Mouse (Mus musculus) ovary, postnatal 10 days (tissue): ENCODE measurements at regions not wholly inside any gene's neighbourhood (a gene's known extent, or its start where the extent isn't known, plus 50 kb on each side); places are given as distances from the start of the nearest gene placed in this dataset.

Experiments used
- DNase-seq: peaks from one replicate; pipeline ENCODE4 v3.0.0; 2022; ENCODE audit warnings: low spot score

GRCm38 (mm10) chr14:61898664-61899063, 291.4 kb downstream of the Kcnrg start:
- DNase-seq: no peak

DNA sequence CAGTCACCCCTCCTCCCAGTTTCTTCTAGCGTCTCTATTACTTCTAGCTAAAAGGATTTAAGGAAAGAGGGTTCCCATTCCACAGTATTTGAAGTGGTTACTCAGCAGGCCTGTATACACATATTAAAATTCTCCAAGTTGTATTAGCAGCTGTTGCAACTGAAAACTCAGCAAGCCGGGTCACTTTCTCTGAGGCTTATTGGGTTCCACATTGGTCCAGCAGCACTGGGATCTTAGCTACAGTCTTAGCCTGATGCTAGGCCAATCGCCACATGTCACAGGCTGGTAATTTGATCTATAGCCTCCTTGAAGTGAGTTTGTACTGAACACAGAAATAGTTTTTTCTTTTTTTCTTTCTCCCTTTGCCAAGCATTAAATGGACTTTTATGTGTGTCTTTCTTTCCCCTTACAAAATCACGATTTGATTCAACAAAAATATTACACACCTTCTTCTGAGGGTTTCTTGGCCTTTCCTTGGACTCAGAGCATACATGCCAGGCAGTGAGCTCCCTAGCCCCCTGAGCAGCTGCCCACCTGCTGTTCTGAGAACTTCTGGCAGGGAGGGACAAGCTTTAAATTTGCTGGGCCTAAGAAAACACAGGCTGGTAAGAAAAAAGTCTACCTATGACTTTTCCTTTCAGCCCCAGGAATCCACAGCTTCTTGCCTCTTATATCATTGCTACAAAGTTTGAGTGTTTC, 297.3 kb downstream of the Kcnrg start:
- DNase-seq: no peak

DNA sequence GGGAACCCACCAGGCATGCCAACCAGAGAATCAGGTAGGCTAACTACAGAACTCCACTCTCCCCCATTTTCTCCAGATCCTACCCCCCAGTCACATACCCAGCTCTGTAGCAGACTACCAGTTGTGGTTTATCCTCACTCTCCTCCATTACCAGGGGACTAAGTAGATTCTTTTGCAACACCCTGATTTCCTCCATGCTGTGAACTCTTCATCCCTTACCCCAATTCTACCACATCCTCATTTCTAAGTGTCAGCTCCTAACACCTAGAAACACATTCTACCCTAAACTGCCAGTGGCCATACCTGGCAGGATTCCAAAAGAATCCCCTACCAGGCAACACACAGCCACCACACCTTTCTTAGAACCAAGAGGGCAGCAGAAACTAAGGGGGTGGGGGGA, 310.9 kb downstream of the Kcnrg start:
- no peak for DNase-seq

- no peak for DNase-seq
Measured at GRCm38 (mm10) chr14:61931811-61932210, 324.6 kb downstream of the Kcnrg start.

- DNase-seq: no peak
Measured at GRCm38 (mm10) chr14:61941682-61942081, 334.4 kb downstream of the Kcnrg start.

GRCm38 (mm10) chr14:61945659-61946058, 338.4 kb downstream of the Kcnrg start:
- no peak for DNase-seq

GRCm38 (mm10) chr14:61949446-61949845, 342.2 kb downstream of the Kcnrg start:
- DNase-seq: no peak

GRCm38 (mm10) chr14:61950004-61950403, 342.4 kb upstream of the Rnaseh2b start:
- DNase-seq: no peak

GRCm38 (mm10) chr14:61953029-61953428, 339.4 kb upstream of the Rnaseh2b start:
- no peak for DNase-seq

- DNase-seq: no peak
Measured at GRCm38 (mm10) chr14:61955416-61955815, 337.0 kb upstream of the Rnaseh2b start.

DNA sequence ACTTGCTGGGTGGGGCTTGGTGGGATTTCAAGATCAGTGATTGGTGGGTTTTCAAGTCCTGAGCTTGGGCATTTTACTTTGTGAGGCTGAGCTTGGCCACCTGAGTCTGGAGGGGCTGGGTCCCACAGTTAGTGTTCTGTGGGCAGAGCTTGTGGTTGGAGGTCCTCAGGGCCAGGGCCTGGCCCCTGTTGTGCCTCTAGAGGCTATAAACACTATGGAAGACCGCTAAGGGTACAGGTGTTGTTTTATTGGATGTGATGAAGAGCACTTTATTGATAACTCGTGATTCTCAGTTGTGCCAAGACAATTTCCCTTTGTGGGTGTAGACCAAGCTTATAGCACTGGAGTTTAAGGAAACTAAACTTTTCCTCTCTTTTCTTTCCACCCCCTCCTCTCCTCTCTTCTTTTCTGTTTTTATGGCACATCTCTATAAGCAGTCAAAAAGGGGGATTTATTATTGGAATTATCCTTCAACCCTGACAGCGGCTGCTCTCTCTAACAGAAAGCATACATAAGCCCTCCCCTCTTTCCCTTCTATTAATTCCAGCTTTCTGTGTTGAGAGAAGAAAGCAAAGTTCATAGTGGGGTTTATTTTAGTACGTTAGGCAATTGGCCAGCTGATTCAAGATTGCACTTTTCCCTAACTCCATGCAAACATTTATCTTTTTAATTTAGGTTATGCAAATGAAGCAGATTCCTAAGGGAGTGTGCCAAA, 332.0 kb upstream of the Rnaseh2b start:
- no peak for DNase-seq

GRCm38 (mm10) chr14:61968467-61968866, 323.9 kb upstream of the Rnaseh2b start:
- DNase-seq: no peak

GRCm38 (mm10) chr14:61968957-61969535, 323.3 kb upstream of the Rnaseh2b start:
- DNase-seq: no peak

DNA sequence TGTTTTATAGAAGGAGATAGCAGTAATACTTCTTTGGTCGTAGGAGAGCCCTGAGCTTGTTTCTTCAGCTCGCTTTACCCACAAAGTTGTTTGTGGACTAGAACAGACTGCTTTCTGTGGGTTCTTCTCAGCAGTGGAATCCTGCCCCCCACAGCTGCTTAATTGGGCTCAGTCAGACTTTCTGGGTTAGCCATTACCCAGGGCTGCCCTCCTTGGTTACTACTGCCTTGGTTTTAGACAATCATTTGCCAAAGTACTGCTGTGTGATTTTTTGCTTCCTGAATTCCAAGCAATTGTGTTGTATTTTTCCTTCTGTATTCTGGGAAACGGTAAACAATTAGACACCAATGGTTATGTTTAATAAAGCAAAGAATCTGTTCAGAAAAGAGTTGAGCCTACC, 321.8 kb upstream of the Rnaseh2b start:
- DNase-seq: no peak

DNA sequence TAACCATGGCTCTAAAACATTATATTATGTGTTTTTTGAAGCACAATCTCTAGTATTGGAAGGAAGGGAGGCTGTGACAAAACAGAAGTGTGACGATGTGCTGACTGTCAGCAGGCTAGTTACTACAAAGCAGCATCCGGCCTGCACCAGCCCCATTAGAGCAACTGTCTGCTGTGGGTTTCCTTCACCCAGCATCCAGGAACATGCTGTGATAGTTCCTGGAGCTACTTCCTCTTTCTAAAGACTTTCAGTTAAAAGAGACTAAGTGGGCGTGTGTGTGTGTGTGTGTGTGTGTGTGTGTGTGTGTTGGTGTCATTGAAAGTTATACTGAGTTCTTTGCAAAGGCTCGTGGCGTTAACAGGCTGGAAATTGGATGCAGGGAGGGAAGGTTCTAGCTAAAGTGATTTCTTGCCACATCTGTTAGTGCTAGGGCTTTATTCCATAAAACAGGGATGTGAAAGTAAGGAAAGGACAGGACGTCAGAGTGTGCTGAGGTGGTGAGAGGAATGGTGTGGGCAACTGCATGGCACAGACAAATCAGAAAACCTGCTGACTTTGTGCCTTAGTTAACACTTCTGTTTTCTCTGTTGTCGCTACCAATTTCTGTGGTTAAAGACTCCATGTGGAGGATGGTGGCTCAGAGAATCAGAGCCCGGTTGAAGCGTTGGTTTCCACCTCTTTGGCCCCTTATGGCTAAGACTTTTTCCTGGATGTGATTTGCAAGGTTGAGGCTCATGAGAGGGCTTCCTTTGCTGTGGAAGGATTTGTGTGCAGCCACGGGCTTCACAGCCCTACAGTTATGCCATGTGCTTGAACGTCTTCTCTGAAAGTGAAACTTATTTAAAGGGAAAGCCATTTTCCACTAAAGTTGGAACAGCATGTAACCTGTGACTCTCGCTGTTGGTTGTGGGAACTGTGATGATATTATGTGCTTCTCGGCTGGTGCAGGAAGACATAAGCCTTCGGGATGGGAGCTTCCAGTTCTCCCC, 321.0 kb upstream of the Rnaseh2b start:
- DNase-seq: no peak

- no peak for DNase-seq
Measured at GRCm38 (mm10) chr14:61975301-61975732, 317.1 kb upstream of the Rnaseh2b start.

DNA sequence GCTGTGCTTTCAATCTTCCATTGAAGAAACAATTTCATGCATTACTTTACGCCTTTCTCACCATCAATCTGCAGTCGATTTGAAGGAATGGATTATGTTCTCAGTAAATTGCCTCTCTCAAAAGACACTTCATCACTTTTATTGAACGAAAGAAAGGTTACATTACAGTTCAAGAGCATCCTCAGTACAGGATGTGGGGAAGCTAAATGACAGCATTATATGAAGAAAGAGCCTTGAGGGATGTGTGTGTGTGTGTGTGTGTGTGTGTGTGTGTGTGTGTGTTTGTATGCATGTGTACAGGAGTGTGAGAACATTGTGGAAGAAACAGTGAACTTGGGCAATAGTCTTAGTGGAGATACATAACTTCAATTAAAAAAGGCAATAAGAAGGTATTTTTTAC, 311.8 kb upstream of the Rnaseh2b start:
- DNase-seq: no peak

GRCm38 (mm10) chr14:61985575-61985974, 306.8 kb upstream of the Rnaseh2b start:
- DNase-seq: no peak

DNA sequence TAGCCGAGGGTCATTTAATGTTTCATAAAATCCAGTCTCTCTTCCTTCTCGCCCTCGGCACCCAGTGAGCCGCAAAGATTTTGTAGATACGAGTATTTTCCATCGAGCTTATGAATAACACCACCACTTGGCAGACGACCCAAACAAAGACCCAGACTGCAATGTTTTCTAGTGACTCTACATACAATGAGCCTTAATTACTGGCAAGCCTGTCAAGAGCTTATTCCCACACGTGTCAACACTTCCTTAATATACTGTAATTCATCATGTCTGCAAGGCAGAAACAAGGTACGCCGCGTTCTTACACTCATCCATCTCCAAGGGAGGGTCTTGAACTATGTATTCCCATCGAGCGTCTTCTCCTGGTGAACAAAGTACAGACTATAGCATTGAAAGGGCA, 306.2 kb upstream of the Rnaseh2b start:
- no peak for DNase-seq

DNA sequence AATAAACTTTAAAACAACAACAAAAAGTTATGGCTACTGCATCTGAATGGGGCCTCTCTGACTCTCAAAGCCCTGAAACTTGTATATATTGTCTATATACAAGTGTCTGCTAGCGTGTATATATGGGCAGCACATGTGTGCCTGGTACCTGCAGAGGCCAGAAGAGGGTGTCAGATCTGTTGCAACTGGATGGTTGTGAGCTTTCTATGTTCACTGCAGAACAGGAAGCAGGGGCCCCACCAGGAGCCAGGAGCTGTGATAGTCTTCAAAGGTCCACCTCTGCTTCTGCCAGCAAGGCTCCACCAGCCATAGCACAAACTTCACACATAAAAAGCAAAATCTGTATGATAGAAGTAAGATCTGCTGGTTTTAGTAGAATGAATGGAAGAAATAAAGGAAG, 297.1 kb upstream of the Rnaseh2b start:
- DNase-seq: no peak

- no peak for DNase-seq
Measured at GRCm38 (mm10) chr14:61997736-61998135, 294.7 kb upstream of the Rnaseh2b start.

DNA sequence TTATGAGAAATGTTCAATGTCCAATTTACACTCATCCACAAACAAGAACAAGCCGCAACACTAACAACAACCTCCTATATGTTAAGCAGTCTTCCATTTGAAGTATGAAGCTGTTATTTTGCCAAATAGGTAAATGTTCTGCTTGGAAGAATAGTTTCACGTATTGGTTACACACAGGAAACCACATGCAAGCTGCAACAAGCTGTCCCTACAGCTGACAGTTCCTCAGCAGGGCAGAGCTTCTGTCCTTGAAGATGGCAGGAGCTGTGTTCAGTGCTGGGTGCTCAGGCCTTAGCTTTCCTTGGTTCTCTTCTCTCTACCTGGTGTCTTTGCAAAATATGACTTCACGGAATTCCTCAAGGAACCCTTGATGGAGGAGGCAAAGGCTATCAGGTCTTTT, 294.1 kb upstream of the Rnaseh2b start:
- DNase-seq: no peak
